Mouse (Mus musculus) gonadal fat pad, adult 2 months (tissue): Measurements from ENCODE around the gene Zfp770. TPM values are rescaled to one million over a fixed set of nuclear protein-coding genes. Genes with fewer than 3 reads are reported as not detected.

Source experiments
- DNase-seq: peaks from one replicate; pipeline ENCODE4 v3.0.0-alpha.2; 2012; ENCODE audit warnings: low read depth
- polyA plus RNA-seq: library from polyadenylated mRNA; depleted of rRNA; stranded (reverse); fragments of >200 nt; gene quantifications from 2 replicates; pipeline ENCODE4 v1.2.3, GENCODE M21; 2012; rRNA removed

The Zfp770 gene
- polyA plus RNA-seq, 1 experiment, result 1.5 TPM

GRCm38 (mm10) chr2:114143842-114144241 lies 57.4 kb downstream of the Zfp770 start:
- DNase-seq, result no peak

Other genes with a start within 250 kb of the Zfp770 start
- gene Gjd2, start 187.8 kb downstream of the Zfp770 start, polyA plus RNA-seq, result not detected in 2 replicates
- gene Actc1, start 147.9 kb downstream of the Zfp770 start, polyA plus RNA-seq, result 1.3 and 2.8 TPM in 2 replicates
- 16.6 and 19.4 TPM in 2 replicates for gene Aqr, start 14.4 kb downstream of the Zfp770 start, polyA plus RNA-seq